Comparison of ENCODE assay signal across 9 mouse cellular contexts in genomic region chr4:133879145-133879902, GRCm38 (mm10). TPM values are rescaled to one million over a fixed set of nuclear protein-coding genes. Genes with fewer than 3 reads are reported as not detected.
DNase-seq lines count a peak whose midpoint lies in the region; ATAC-seq and TF ChIP-seq lines count a peak whose summit lies in the region.
"Had no signal": no experiment of that assay in that cellular context is flagged by ENCODE, and none has a peak within 500 bp of the region (broad histone marks: within the 10 kb centered on the region; RNA-seq: fewer than 3 reads in every experiment).

No protein-coding gene starts in this region.

- no peak for TF ChIP-seq EP300 in lung, postnatal 0 days (IDR thresholded peaks at IDR 0.05)

- H3K4me2 ChIP-seq in lung, postnatal 0 days (replicated peaks; ENCODE audit: low read depth, low read length), result no peak overlapping the region
- H3K4me2 ChIP-seq: neural tube, embryonic 13.5 days had no signal

- TF ChIP-seq CTCF in spleen, adult 2 months (IDR thresholded peaks at IDR 0.05; ENCODE audit: extremely low read depth, insufficient read depth, insufficient read length, insufficient replicate concordance), result no peak
- no peak for TF ChIP-seq CTCF in lung, postnatal 0 days (IDR thresholded peaks at IDR 0.05)

- peak; percentile 41 to 52 for DNase-seq in spleen, adult 2 months (ENCODE audit: low read depth in 1 of 2, low spot score in 2 of 2)
- DNase-seq in spleen, adult 12 weeks (ENCODE audit: low spot score), result no peak
- DNase-seq in c-Kit-positive CD71-positive TER-119-negative erythroid progenitor cells, embryonic 14.5 days (ENCODE audit: low read depth), result peak; percentile 65
- DNase-seq in lung, postnatal 0 days (ENCODE audit: low spot score), result peak; percentile 71
- peak; percentile 67 for DNase-seq in thymus, postnatal 25 days
- DNase-seq in layer of hippocampus, adult 11-12 months (ENCODE audit: low spot score), result no peak
- DNase-seq in cerebellum, adult 9-10 months, result no peak
- DNase-seq in layer of hippocampus, adult 8-10 months (ENCODE audit: low spot score in 2 of 2), result no peak

- H3K4me3 ChIP-seq in spleen, adult 2 months (ENCODE audit: extremely low read depth, insufficient read depth, insufficient read length), result no peak overlapping the region
- no peak overlapping the region for H3K4me3 ChIP-seq in lung, postnatal 0 days (ENCODE audit: low read depth, low read length)
- H3K4me3 ChIP-seq: neural tube, embryonic 13.5 days had no signal

- no peaks in the 10 kb centered on the region for H3K36me3 ChIP-seq in spleen, adult 2 months (ENCODE audit: control insufficient read depth, insufficient read depth, low read length)
- H3K36me3 ChIP-seq in lung, postnatal 0 days (ENCODE audit: insufficient read depth, low read length), result no peaks in the 10 kb centered on the region
- H3K36me3 ChIP-seq: neural tube, embryonic 13.5 days had no signal

- H3K4me1 ChIP-seq in spleen, adult 2 months (ENCODE audit: control insufficient read depth, insufficient read depth, insufficient read length), result peaks cover under 1% of the 10 kb centered on the region; the same call in 1 of the 2 replicates
- no peaks in the 10 kb centered on the region for H3K4me1 ChIP-seq in lung, postnatal 0 days (ENCODE audit: insufficient read depth, low read depth, low read length)
- H3K4me1 ChIP-seq: neural tube, embryonic 13.5 days had no signal

- ATAC-seq in lung, postnatal 0 days, result peak; percentile 86

- no peaks in the 10 kb centered on the region for H3K27me3 ChIP-seq in spleen, adult 2 months (ENCODE audit: control insufficient read depth, insufficient read depth, low read length)
- no peaks in the 10 kb centered on the region for H3K27me3 ChIP-seq in lung, postnatal 0 days (replicated peaks; ENCODE audit: insufficient read depth, low read length)
- H3K27me3 ChIP-seq: neural tube, embryonic 13.5 days had no signal

- H3K9ac ChIP-seq in lung, postnatal 0 days (replicated peaks; ENCODE audit: low read depth), result no peak overlapping the region
- H3K9ac ChIP-seq: neural tube, embryonic 13.5 days had no signal

- no peak for TF ChIP-seq POLR2A in spleen, adult 2 months (IDR thresholded peaks at IDR 0.05; ENCODE audit: low read depth, low read length)

- H3K9me3 ChIP-seq in lung, postnatal 0 days (ENCODE audit: low read length), result no peaks in the 10 kb centered on the region
- H3K9me3 ChIP-seq: neural tube, embryonic 13.5 days had no signal

- H3K27ac ChIP-seq in spleen, adult 2 months (ENCODE audit: insufficient read depth, low read length), result peak overlapping the region; percentile 81
- H3K27ac ChIP-seq in lung, postnatal 0 days (ENCODE audit: low read length), result 0 out of 2 replicates have a peak overlapping the region, but pooled peaks have one; percentile 26
- H3K27ac ChIP-seq: neural tube, embryonic 13.5 days had no signal

- WGBS in spleen, adult 2 months, result 52% methylated on average over 12 of the region's 12 CpGs
- 39% methylated on average over 12 of the region's 12 CpGs for WGBS in lung, postnatal 0 days

RNA-seq across cellular contexts. Expression of gene Rps6ka1, which starts 8.3 kb away (rescaled TPM):
- polyA plus RNA-seq in spleen, adult 2 months (2012; rRNA removed), result 76.6 and 98.9 TPM in 2 replicates
- polyA plus RNA-seq in lung, postnatal 0 days (2015; fragmentation: Nextera tagmentation; extraction: Ambion mirVana), result 36.2 and 38.0 TPM in 2 replicates
- 10 to 100 TPM; 12.6 to 27.6 (median 19.4) TPM for total RNA-seq in layer of hippocampus, adult 8-10 months (2022)

Comparison
In these comparisons a context has a peak if more than half of its experiments do, and no peak if none do; other contexts are left out.
1. DNase-seq: peak in spleen, adult 2 months (2 of 2), c-Kit-positive CD71-positive TER-119-negative erythroid progenitor cells, embryonic 14.5 days (single experiment), lung, postnatal 0 days (single experiment) and thymus, postnatal 25 days (single experiment); none in spleen, adult 12 weeks (single experiment), layer of hippocampus, adult 11-12 months (single experiment), cerebellum, adult 9-10 months (single experiment) and layer of hippocampus, adult 8-10 months (0 of 2).